Comparison of ENCODE assay signal across 9 mouse cellular contexts in genomic region chr3:37816781-37817433, GRCm38 (mm10).
DNase-seq lines count a peak whose midpoint lies in the region; ATAC-seq lines count a peak whose summit lies in the region.
"Had no signal": no experiment of that assay in that cellular context is flagged by ENCODE, and none has a peak within 500 bp of the region (broad histone marks: within the 10 kb centered on the region; RNA-seq: fewer than 3 reads in every experiment).

No protein-coding gene starts in this region.

- H3K27me3 ChIP-seq in neural tube, embryonic 14.5 days (ENCODE audit: control insufficient read depth, insufficient read depth, low read length) = no peaks in the 10 kb centered on the region
- no peaks in the 10 kb centered on the region for H3K27me3 ChIP-seq in neural tube, embryonic 15.5 days (replicated peaks)
- no peaks in the 10 kb centered on the region for H3K27me3 ChIP-seq in forebrain, embryonic 10.5 days (ENCODE audit: poor library complexity, severe bottlenecking)

- no peak for DNase-seq in forebrain, embryonic 10.5 days (ENCODE audit: extremely low spot score, low spot score)
- peak; percentile 17 to 21 for DNase-seq in layer of hippocampus, postnatal 25 days (ENCODE audit: extremely low spot score in 1 of 2, low spot score in 1 of 2)
- DNase-seq in testis, postnatal 10 days (ENCODE audit: low spot score) = no peak
- no peak for DNase-seq in thymus, postnatal 0 days (ENCODE audit: low spot score)
- DNase-seq in spleen, postnatal 14 days (ENCODE audit: low spot score in 2 of 2) = no peak
- DNase-seq: lung, adult 2 months had no signal

- H3K4me2 ChIP-seq in neural tube, embryonic 14.5 days (ENCODE audit: low read depth, low read length) = no peak overlapping the region
- no peak overlapping the region for H3K4me2 ChIP-seq in neural tube, embryonic 15.5 days

- H3K36me3 ChIP-seq in neural tube, embryonic 14.5 days (ENCODE audit: control insufficient read depth, insufficient read depth, low read length) = no peaks in the 10 kb centered on the region
- no peaks in the 10 kb centered on the region for H3K36me3 ChIP-seq in neural tube, embryonic 15.5 days
- no peaks in the 10 kb centered on the region for H3K36me3 ChIP-seq in forebrain, embryonic 10.5 days (replicated peaks)

- 20% methylated on average over 6 of the region's 6 CpGs for WGBS in neural tube, embryonic 14.5 days
- WGBS in neural tube, embryonic 15.5 days = 28% methylated on average over 6 of the region's 6 CpGs
- WGBS in forebrain, embryonic 10.5 days = 67% methylated on average over 6 of the region's 6 CpGs

- 0 out of 2 replicates have a peak, but pooled peaks have one; percentile 21 for ATAC-seq in neural tube, embryonic 14.5 days (ENCODE audit: low read depth)
- no peak for ATAC-seq in neural tube, embryonic 15.5 days (ENCODE audit: low FRiP score)
- no peak for ATAC-seq in activated CD4-positive, CD25-positive, alpha-beta regulatory T cell, adult 4 months

- no peak overlapping the region for H3K27ac ChIP-seq in neural tube, embryonic 14.5 days (ENCODE audit: low read depth, low read length)
- H3K27ac ChIP-seq in neural tube, embryonic 15.5 days (replicated peaks) = no peak overlapping the region
- 0 out of 2 replicates have a peak overlapping the region, but pooled peaks have one; percentile 31 for H3K27ac ChIP-seq in forebrain, embryonic 10.5 days

- no peaks in the 10 kb centered on the region for H3K4me1 ChIP-seq in neural tube, embryonic 14.5 days (ENCODE audit: control insufficient read depth, insufficient read depth, low read length)
- 0 out of 2 replicates have a peak, but pooled peaks cover 3% of the 10 kb centered on the region for H3K4me1 ChIP-seq in neural tube, embryonic 15.5 days
- H3K4me1 ChIP-seq in forebrain, embryonic 10.5 days = peaks cover 16% of the 10 kb centered on the region

- H3K9me3 ChIP-seq in neural tube, embryonic 14.5 days (ENCODE audit: control insufficient read depth, low read length) = no peaks in the 10 kb centered on the region
- no peaks in the 10 kb centered on the region for H3K9me3 ChIP-seq in neural tube, embryonic 15.5 days (replicated peaks)
- no peaks in the 10 kb centered on the region for H3K9me3 ChIP-seq in forebrain, embryonic 10.5 days

- H3K4me3 ChIP-seq in neural tube, embryonic 14.5 days (ENCODE audit: low read depth, low read length) = no peak overlapping the region
- H3K4me3 ChIP-seq in neural tube, embryonic 15.5 days (replicated peaks) = no peak overlapping the region
- H3K4me3 ChIP-seq in forebrain, embryonic 10.5 days = no peak overlapping the region

- H3K9ac ChIP-seq in neural tube, embryonic 14.5 days (replicated peaks; ENCODE audit: low read depth, low read length) = no peak overlapping the region
- H3K9ac ChIP-seq in neural tube, embryonic 15.5 days (replicated peaks) = no peak overlapping the region

Comparison
In these comparisons a context has a peak if more than half of its experiments do, and no peak if none do; other contexts are left out.
1. DNase-seq: peak in layer of hippocampus, postnatal 25 days (2 of 2); none in forebrain, embryonic 10.5 days (single experiment), testis, postnatal 10 days (single experiment), thymus, postnatal 0 days (single experiment) and spleen, postnatal 14 days (0 of 2).